Mouse (Mus musculus): Measurements from ENCODE around the gene Kif14. TPM values are rescaled to one million over a fixed set of nuclear protein-coding genes. Genes with fewer than 3 reads are reported as not detected.

The Kif14 gene
- 0.13 and 0.33 TPM in 2 replicates for polyA plus RNA-seq (2012; rRNA removed)

GRCm38 (mm10) chr1:136466143-136466811, at the start of gene Kif14:
TSS of gene Kif14 (plus strand) at chr1:136466343.
- peak within 1 kb of the TSS; percentile 73 for H3K4me3 ChIP-seq (replicated peaks; ENCODE audit: insufficient read depth, low read depth, low read length)
- TF ChIP-seq CTCF (IDR thresholded peaks at IDR 0.05; ENCODE audit: borderline replicate concordance, insufficient read depth, low read depth, low read length) (no peak), POLR2A (IDR thresholded peaks at IDR 0.05; ENCODE audit: borderline replicate concordance, insufficient read depth, low read length) (no peak)
- DNase-seq: peak; percentile 86
- under 1% methylated on average over 50 of the region's 52 CpGs for WGBS
- no peaks in the 10 kb centered on the region for H3K27me3 ChIP-seq (ENCODE audit: control insufficient read depth, insufficient read depth, low read length)
- H3K4me1 ChIP-seq (ENCODE audit: control insufficient read depth, insufficient read depth, low read length): no peaks in the 10 kb centered on the region
- H3K27ac ChIP-seq (ENCODE audit: insufficient read depth, low read length): no peak within 1 kb of the TSS

- no peak for DNase-seq
- Histone ChIP-seq H3K27me3 (ENCODE audit: control insufficient read depth, insufficient read depth, low read length) (no peaks in the 10 kb centered on the region), H3K4me1 (ENCODE audit: control insufficient read depth, insufficient read depth, low read length) (no peaks in the 10 kb centered on the region; the same call in 1 of the 2 replicates), H3K4me3 (replicated peaks; ENCODE audit: insufficient read depth, low read depth, low read length) (no peak overlapping the region), H3K27ac (ENCODE audit: insufficient read depth, low read length) (no peak overlapping the region)
- 76% methylated on average over 6 of the region's 6 CpGs for WGBS
- TF ChIP-seq POLR2A (IDR thresholded peaks at IDR 0.05; ENCODE audit: borderline replicate concordance, insufficient read depth, low read length) (no peak), CTCF (IDR thresholded peaks at IDR 0.05; ENCODE audit: borderline replicate concordance, insufficient read depth, low read depth, low read length) (no peak)
Observed at GRCm38 (mm10) chr1:136418393-136418792, 47.8 kb upstream of the Kif14 start.

GRCm38 (mm10) chr1:136427166-136427969, 38.8 kb upstream of the Kif14 start:
- H3K4me1 ChIP-seq (ENCODE audit: control insufficient read depth, insufficient read depth, low read length): no peaks in the 10 kb centered on the region

GRCm38 (mm10) chr1:136428981-136429380, 37.2 kb upstream of the Kif14 start:
- H3K4me3 ChIP-seq (replicated peaks; ENCODE audit: insufficient read depth, low read depth, low read length): no peak overlapping the region
- no peaks in the 10 kb centered on the region for H3K4me1 ChIP-seq (ENCODE audit: control insufficient read depth, insufficient read depth, low read length)
- no peak for DNase-seq
- TF ChIP-seq CTCF (IDR thresholded peaks at IDR 0.05; ENCODE audit: borderline replicate concordance, insufficient read depth, low read depth, low read length): no peak
- TF ChIP-seq POLR2A (IDR thresholded peaks at IDR 0.05; ENCODE audit: borderline replicate concordance, insufficient read depth, low read length): no peak
- H3K27ac ChIP-seq (ENCODE audit: insufficient read depth, low read length): no peak overlapping the region
- H3K27me3 ChIP-seq (ENCODE audit: control insufficient read depth, insufficient read depth, low read length): no peaks in the 10 kb centered on the region
- 91% methylated on average over 4 of the region's 4 CpGs for WGBS

More at GRCm38 (mm10) chr1:136427166-136427969, 38.8 kb upstream of the Kif14 start:
- Histone ChIP-seq H3K27me3 (ENCODE audit: control insufficient read depth, insufficient read depth, low read length) (no peaks in the 10 kb centered on the region), H3K4me3 (replicated peaks; ENCODE audit: insufficient read depth, low read depth, low read length) (no peak overlapping the region), H3K27ac (ENCODE audit: insufficient read depth, low read length) (no peak overlapping the region)
- no peak for DNase-seq
- WGBS: 86% methylated on average over 11 of the region's 11 CpGs
- TF ChIP-seq CTCF (IDR thresholded peaks at IDR 0.05; ENCODE audit: borderline replicate concordance, insufficient read depth, low read depth, low read length): no peak
- TF ChIP-seq POLR2A (IDR thresholded peaks at IDR 0.05; ENCODE audit: borderline replicate concordance, insufficient read depth, low read length): no peak

- Histone ChIP-seq H3K27me3 (ENCODE audit: control insufficient read depth, insufficient read depth, low read length) (no peaks in the 10 kb centered on the region), H3K4me3 (replicated peaks; ENCODE audit: insufficient read depth, low read depth, low read length) (no peak overlapping the region), H3K4me1 (ENCODE audit: control insufficient read depth, insufficient read depth, low read length) (no peaks in the 10 kb centered on the region), H3K27ac (ENCODE audit: insufficient read depth, low read length) (no peak overlapping the region)
- no peak for DNase-seq
- TF ChIP-seq POLR2A (IDR thresholded peaks at IDR 0.05; ENCODE audit: borderline replicate concordance, insufficient read depth, low read length): no peak
- no peak for TF ChIP-seq CTCF (IDR thresholded peaks at IDR 0.05; ENCODE audit: borderline replicate concordance, insufficient read depth, low read depth, low read length)
- WGBS: 38% methylated on average over 7 of the region's 7 CpGs
Observed at GRCm38 (mm10) chr1:136430126-136430818, 35.9 kb upstream of the Kif14 start.

GRCm38 (mm10) chr1:136440741-136441140, 25.4 kb upstream of the Kif14 start:
- DNase-seq: no peak
- Histone ChIP-seq H3K4me1 (ENCODE audit: control insufficient read depth, insufficient read depth, low read length) (no peaks in the 10 kb centered on the region), H3K27ac (ENCODE audit: insufficient read depth, low read length) (no peak overlapping the region), H3K4me3 (replicated peaks; ENCODE audit: insufficient read depth, low read depth, low read length) (no peak overlapping the region), H3K27me3 (ENCODE audit: control insufficient read depth, insufficient read depth, low read length) (no peaks in the 10 kb centered on the region)
- TF ChIP-seq POLR2A (IDR thresholded peaks at IDR 0.05; ENCODE audit: borderline replicate concordance, insufficient read depth, low read length) (no peak), CTCF (IDR thresholded peaks at IDR 0.05; ENCODE audit: borderline replicate concordance, insufficient read depth, low read depth, low read length) (no peak)
- 89% methylated on average over 7 of the region's 7 CpGs for WGBS

- no peak for DNase-seq
- WGBS: 83% methylated on average over 9 of the region's 9 CpGs
- Histone ChIP-seq H3K27me3 (ENCODE audit: control insufficient read depth, insufficient read depth, low read length) (no peaks in the 10 kb centered on the region), H3K4me1 (ENCODE audit: control insufficient read depth, insufficient read depth, low read length) (no peaks in the 10 kb centered on the region), H3K27ac (ENCODE audit: insufficient read depth, low read length) (no peak overlapping the region), H3K4me3 (replicated peaks; ENCODE audit: insufficient read depth, low read depth, low read length) (no peak overlapping the region)
- TF ChIP-seq CTCF (IDR thresholded peaks at IDR 0.05; ENCODE audit: borderline replicate concordance, insufficient read depth, low read depth, low read length) (no peak), POLR2A (IDR thresholded peaks at IDR 0.05; ENCODE audit: borderline replicate concordance, insufficient read depth, low read length) (no peak)
Observed at GRCm38 (mm10) chr1:136442809-136443208, 23.3 kb upstream of the Kif14 start.
